Mouse (Mus musculus): ENCODE data around the gene Msh4. TPM values are rescaled to one million over a fixed set of nuclear protein-coding genes. Genes with fewer than 3 reads are reported as not detected.

Msh4 gene
- 0.06 and 0.07 TPM in 2 replicates for polyA plus RNA-seq (2015; fragmentation: Nextera tagmentation; extraction: Ambion mirVana)

DNA sequence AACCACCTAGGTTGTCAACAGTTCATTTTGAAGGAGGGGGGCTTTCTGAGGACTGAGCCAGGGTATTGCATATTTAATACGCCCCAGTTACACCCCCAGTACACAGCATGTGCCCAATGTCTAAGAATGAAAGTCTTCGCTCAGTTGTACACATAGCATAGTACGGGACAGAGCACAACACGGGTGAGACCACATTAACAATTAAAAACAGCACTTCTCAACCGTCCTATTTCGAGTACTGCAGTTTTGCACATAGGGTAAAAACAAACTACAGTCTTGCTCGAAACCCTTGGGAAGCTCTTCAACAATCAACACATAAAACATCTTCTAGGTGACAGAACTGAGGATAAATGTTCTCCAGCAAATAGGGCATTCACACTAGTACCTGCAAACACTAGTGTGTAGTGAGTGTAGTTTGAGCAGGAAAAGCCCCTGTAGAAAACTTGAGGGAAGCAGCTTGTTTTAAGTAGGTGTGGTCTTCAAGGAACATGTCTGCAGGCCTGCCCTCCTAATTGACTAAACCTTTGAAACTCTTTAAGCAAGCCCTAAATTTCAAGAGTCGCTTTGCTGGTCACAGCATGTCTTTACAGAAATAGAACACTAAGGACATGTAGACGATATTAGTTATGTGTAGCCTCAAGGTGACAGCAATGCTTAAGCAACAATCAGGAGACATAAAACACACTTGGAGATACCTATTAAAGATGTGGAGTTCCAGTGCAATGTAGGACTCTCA is at the start of gene Msh4:
Gene Msh4 (minus strand): TSS at position 3 of the 736 bp plus-strand sequence.
- H3K9me3 ChIP-seq (ENCODE audit: control insufficient read depth, low read length) = no peaks in the 10 kb centered on the region
- ATAC-seq = no peak
- H3K27ac ChIP-seq (ENCODE audit: low read length) = no peak within 1 kb of the TSS
- H3K4me1 ChIP-seq (ENCODE audit: control insufficient read depth, insufficient read depth, low read length) = peaks cover 21% of the 10 kb centered on the region
- H3K4me2 ChIP-seq (ENCODE audit: low read depth, low read length) = no peak within 1 kb of the TSS
- peaks cover 36% of the 10 kb centered on the region for H3K36me3 ChIP-seq (ENCODE audit: control insufficient read depth, insufficient read depth, low read length)
- H3K4me3 ChIP-seq (ENCODE audit: low read length) = no peak within 1 kb of the TSS
- H3K27me3 ChIP-seq (replicated peaks; ENCODE audit: control insufficient read depth, insufficient read depth, low read length) = no peaks in the 10 kb centered on the region
- WGBS = 80% methylated on average over 9 of the region's 9 CpGs
- no peak within 1 kb of the TSS for H3K9ac ChIP-seq (ENCODE audit: low read depth, low read length)

DNA sequence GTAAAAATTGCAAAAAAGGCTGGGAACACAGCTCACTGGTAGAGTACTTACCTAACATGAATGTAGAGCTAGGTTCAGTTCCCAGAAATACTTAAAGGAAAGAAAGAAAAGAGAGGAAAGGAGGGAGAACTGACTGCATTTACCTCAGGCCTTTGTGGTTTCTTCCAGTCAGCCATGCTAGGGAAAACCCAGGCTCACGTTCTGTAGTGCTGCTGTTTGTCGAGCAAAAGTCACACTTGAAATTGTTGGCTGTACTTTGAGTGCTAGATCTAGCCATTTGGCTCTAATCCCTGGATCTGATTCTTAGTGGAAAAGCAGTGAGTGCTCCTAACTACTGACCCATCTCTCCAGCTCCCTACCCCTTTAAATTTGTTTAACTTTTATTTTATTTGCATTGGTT is 42.2 kb upstream of the Msh4 start:
- H3K9ac ChIP-seq (ENCODE audit: low read depth, low read length) = no peak overlapping the region
- H3K4me1 ChIP-seq (ENCODE audit: control insufficient read depth, insufficient read depth, low read length) = no peaks in the 10 kb centered on the region
- H3K9me3 ChIP-seq (ENCODE audit: control insufficient read depth, low read length) = no peaks in the 10 kb centered on the region
- no peaks in the 10 kb centered on the region for H3K27me3 ChIP-seq (replicated peaks; ENCODE audit: control insufficient read depth, insufficient read depth, low read length)
- H3K36me3 ChIP-seq (ENCODE audit: control insufficient read depth, insufficient read depth, low read length) = no peaks in the 10 kb centered on the region
- H3K4me2 ChIP-seq (ENCODE audit: low read depth, low read length) = no peak overlapping the region
- WGBS = 84% methylated on average over 2 of the region's 2 CpGs
- no peak for ATAC-seq
- no peak overlapping the region for H3K27ac ChIP-seq (ENCODE audit: low read length)
- no peak overlapping the region for H3K4me3 ChIP-seq (ENCODE audit: low read length)

GRCm38 (mm10) chr3:153947271-153947670 is 41.3 kb upstream of the Msh4 start:
- H3K27ac ChIP-seq (ENCODE audit: low read length) = no peak overlapping the region
- no peaks in the 10 kb centered on the region for H3K36me3 ChIP-seq (ENCODE audit: control insufficient read depth, insufficient read depth, low read length)
- ATAC-seq = no peak
- no peak overlapping the region for H3K4me3 ChIP-seq (ENCODE audit: low read length)
- H3K27me3 ChIP-seq (replicated peaks; ENCODE audit: control insufficient read depth, insufficient read depth, low read length) = no peaks in the 10 kb centered on the region
- no peak overlapping the region for H3K4me2 ChIP-seq (ENCODE audit: low read depth, low read length)
- no peak overlapping the region for H3K9ac ChIP-seq (ENCODE audit: low read depth, low read length)
- WGBS = 67% methylated on average over 4 of the region's 4 CpGs
- no peaks in the 10 kb centered on the region for H3K9me3 ChIP-seq (ENCODE audit: control insufficient read depth, low read length)
- peaks cover 7% of the 10 kb centered on the region; the same call in 1 of the 2 replicates for H3K4me1 ChIP-seq (ENCODE audit: control insufficient read depth, insufficient read depth, low read length)

- peak; percentile 98 for ATAC-seq
- H3K4me3 ChIP-seq (ENCODE audit: low read length) = peak within 1 kb of the TSS; percentile 67
- peak within 1 kb of the TSS; percentile 77 for H3K27ac ChIP-seq (ENCODE audit: low read length)
- under 1% methylated on average over 41 of the region's 41 CpGs for WGBS
- no peaks in the 10 kb centered on the region; the same call in 1 of the 2 replicates for H3K36me3 ChIP-seq (ENCODE audit: control insufficient read depth, insufficient read depth, low read length)
- H3K9me3 ChIP-seq (ENCODE audit: control insufficient read depth, low read length) = no peaks in the 10 kb centered on the region
- peaks cover 7% of the 10 kb centered on the region; the same call in 1 of the 2 replicates for H3K4me1 ChIP-seq (ENCODE audit: control insufficient read depth, insufficient read depth, low read length)
- H3K9ac ChIP-seq (ENCODE audit: low read depth, low read length) = peak within 1 kb of the TSS; percentile 79
- H3K27me3 ChIP-seq (replicated peaks; ENCODE audit: control insufficient read depth, insufficient read depth, low read length) = no peaks in the 10 kb centered on the region
- H3K4me2 ChIP-seq (ENCODE audit: low read depth, low read length) = peak within 1 kb of the TSS; percentile 53
These were observed 38.5 kb upstream of the Msh4 start, which contains the start of gene Acadm for GRCm38 (mm10) chr3:153944335-153944990. Gene Acadm, minus strand, starts transcription at chr3:153944632.

DNA sequence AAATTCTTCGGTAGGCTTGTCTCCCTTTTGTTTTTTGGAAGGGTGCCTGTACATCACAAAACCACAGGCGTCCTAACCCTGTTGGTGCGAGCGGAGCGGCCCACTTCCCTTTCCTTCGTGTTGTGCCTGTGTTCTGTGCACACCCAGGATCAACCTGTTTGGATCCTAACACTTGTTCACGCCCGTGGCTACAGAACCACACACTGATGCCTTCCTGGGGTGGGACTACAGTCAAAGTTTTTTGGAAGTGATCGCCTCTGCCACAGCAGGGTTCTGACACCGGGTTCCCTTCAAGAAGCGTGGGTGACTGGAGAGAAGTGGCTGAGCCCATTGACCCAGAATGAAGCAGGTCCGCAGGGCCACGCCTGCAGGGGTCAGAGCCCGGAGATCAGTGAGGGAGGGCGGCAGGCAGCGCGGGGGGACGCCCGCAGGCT is 38.0 kb upstream of the Msh4 start:
- peak overlapping the region; percentile 53 for H3K4me2 ChIP-seq (ENCODE audit: low read depth, low read length)
- H3K4me1 ChIP-seq (ENCODE audit: control insufficient read depth, insufficient read depth, low read length) = peaks cover 7% of the 10 kb centered on the region; the same call in 1 of the 2 replicates
- peak overlapping the region; percentile 77 for H3K27ac ChIP-seq (ENCODE audit: low read length)
- peak overlapping the region; percentile 79 for H3K9ac ChIP-seq (ENCODE audit: low read depth, low read length)
- H3K36me3 ChIP-seq (ENCODE audit: control insufficient read depth, insufficient read depth, low read length) = no peaks in the 10 kb centered on the region; the same call in 1 of the 2 replicates
- peak overlapping the region; percentile 67 for H3K4me3 ChIP-seq (ENCODE audit: low read length)
- no peaks in the 10 kb centered on the region for H3K9me3 ChIP-seq (ENCODE audit: control insufficient read depth, low read length)
- H3K27me3 ChIP-seq (replicated peaks; ENCODE audit: control insufficient read depth, insufficient read depth, low read length) = no peaks in the 10 kb centered on the region
- WGBS = under 1% methylated on average over 19 of the region's 19 CpGs
- ATAC-seq = peak; percentile 78

GRCm38 (mm10) chr3:153943003-153943640 is 37.2 kb upstream of the Msh4 start:
- Histone ChIP-seq H3K4me1 (ENCODE audit: control insufficient read depth, insufficient read depth, low read length) (peaks cover 7% of the 10 kb centered on the region; the same call in 1 of the 2 replicates), H3K36me3 (ENCODE audit: control insufficient read depth, insufficient read depth, low read length) (no peaks in the 10 kb centered on the region; the same call in 1 of the 2 replicates), H3K9me3 (ENCODE audit: control insufficient read depth, low read length) (no peaks in the 10 kb centered on the region), H3K27ac (ENCODE audit: low read length) (peak overlapping the region; percentile 77; the same call in 1 of the 2 replicates), H3K27me3 (replicated peaks; ENCODE audit: control insufficient read depth, insufficient read depth, low read length) (no peaks in the 10 kb centered on the region), H3K9ac (ENCODE audit: low read depth, low read length) (no peak overlapping the region; the same call in 1 of the 2 replicates), H3K4me3 (ENCODE audit: low read length) (peak overlapping the region; percentile 67), H3K4me2 (ENCODE audit: low read depth, low read length) (peak overlapping the region; percentile 53)
- ATAC-seq = no peak
- 20% methylated on average over 12 of the region's 12 CpGs for WGBS

DNA sequence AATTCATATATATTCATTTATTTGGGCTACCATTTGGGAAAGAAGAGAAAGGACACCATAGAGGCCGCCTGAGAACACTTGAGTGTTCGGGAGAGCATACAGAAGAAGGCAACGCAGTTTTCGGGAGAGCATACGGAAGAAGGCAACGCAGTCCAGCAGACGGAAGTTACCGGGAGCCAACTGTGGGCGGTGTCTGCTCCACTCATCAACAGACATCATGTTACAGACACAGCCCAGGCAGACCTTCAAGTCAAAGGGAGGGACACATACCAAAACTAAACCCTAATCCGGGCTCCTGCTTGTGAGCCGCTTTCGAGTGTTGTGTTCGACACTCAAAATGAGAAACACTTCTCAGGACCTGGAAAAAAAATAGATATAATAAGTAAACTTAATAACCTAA is 35.7 kb upstream of the Msh4 start:
- H3K9me3 ChIP-seq (ENCODE audit: control insufficient read depth, low read length) = no peaks in the 10 kb centered on the region
- peaks cover 3% of the 10 kb centered on the region for H3K36me3 ChIP-seq (ENCODE audit: control insufficient read depth, insufficient read depth, low read length)
- WGBS = 93% methylated on average over 13 of the region's 13 CpGs
- no peak overlapping the region for H3K9ac ChIP-seq (ENCODE audit: low read depth, low read length)
- H3K27me3 ChIP-seq (replicated peaks; ENCODE audit: control insufficient read depth, insufficient read depth, low read length) = no peaks in the 10 kb centered on the region
- no peak overlapping the region for H3K4me2 ChIP-seq (ENCODE audit: low read depth, low read length)
- no peak for ATAC-seq
- peaks cover 7% of the 10 kb centered on the region; the same call in 1 of the 2 replicates for H3K4me1 ChIP-seq (ENCODE audit: control insufficient read depth, insufficient read depth, low read length)
- no peak overlapping the region for H3K4me3 ChIP-seq (ENCODE audit: low read length)
- H3K27ac ChIP-seq (ENCODE audit: low read length) = no peak overlapping the region

DNA sequence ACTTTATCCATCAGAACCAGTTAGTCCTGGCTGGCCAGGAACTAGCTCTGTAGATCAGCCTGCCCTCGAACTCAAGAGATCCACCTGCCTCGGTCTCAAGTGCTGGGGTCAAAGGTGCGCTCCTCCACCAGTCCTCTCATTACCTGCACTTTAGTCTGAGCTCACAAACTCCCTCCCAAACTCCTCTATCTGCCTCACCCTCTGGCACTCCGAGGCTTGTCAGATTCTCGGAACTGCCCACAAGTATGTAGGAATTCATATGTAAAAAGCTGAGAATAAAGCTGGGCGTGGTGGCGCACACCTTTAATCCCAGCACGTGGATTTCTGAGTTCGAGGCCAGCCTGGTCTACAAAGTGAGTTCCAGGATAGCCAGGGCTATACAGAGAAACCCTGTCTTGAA is 34.5 kb upstream of the Msh4 start:
- H3K4me2 ChIP-seq (ENCODE audit: low read depth, low read length) = no peak overlapping the region
- no peaks in the 10 kb centered on the region for H3K9me3 ChIP-seq (ENCODE audit: control insufficient read depth, low read length)
- no peak overlapping the region for H3K4me3 ChIP-seq (ENCODE audit: low read length)
- peaks cover 3% of the 10 kb centered on the region for H3K36me3 ChIP-seq (ENCODE audit: control insufficient read depth, insufficient read depth, low read length)
- H3K27me3 ChIP-seq (replicated peaks; ENCODE audit: control insufficient read depth, insufficient read depth, low read length) = no peaks in the 10 kb centered on the region
- no peak overlapping the region for H3K9ac ChIP-seq (ENCODE audit: low read depth, low read length)
- H3K4me1 ChIP-seq (ENCODE audit: control insufficient read depth, insufficient read depth, low read length) = peaks cover 7% of the 10 kb centered on the region; the same call in 1 of the 2 replicates
- H3K27ac ChIP-seq (ENCODE audit: low read length) = no peak overlapping the region
- no peak for ATAC-seq
- WGBS = 92% methylated on average over 9 of the region's 9 CpGs

GRCm38 (mm10) chr3:153940021-153940420 is 34.1 kb upstream of the Msh4 start:
- H3K4me1 ChIP-seq (ENCODE audit: control insufficient read depth, insufficient read depth, low read length) = peaks cover 7% of the 10 kb centered on the region; the same call in 1 of the 2 replicates
- peaks cover 3% of the 10 kb centered on the region for H3K36me3 ChIP-seq (ENCODE audit: control insufficient read depth, insufficient read depth, low read length)
- H3K9ac ChIP-seq (ENCODE audit: low read depth, low read length) = no peak overlapping the region
- 84% methylated on average over 8 of the region's 8 CpGs for WGBS
- H3K27me3 ChIP-seq (replicated peaks; ENCODE audit: control insufficient read depth, insufficient read depth, low read length) = no peaks in the 10 kb centered on the region
- no peak for ATAC-seq
- H3K27ac ChIP-seq (ENCODE audit: low read length) = no peak overlapping the region
- H3K9me3 ChIP-seq (ENCODE audit: control insufficient read depth, low read length) = no peaks in the 10 kb centered on the region
- H3K4me3 ChIP-seq (ENCODE audit: low read length) = no peak overlapping the region
- H3K4me2 ChIP-seq (ENCODE audit: low read depth, low read length) = no peak overlapping the region

Data from intestine, embryonic 16.5 days (tissue).